Mouse (Mus musculus): Measurements from ENCODE around the gene Cyp2f2.
A peak's percentile ranks its signal among the peaks of the same experiment; 100 is the strongest.

Cyp2f2 gene

GRCm38 (mm10) chr7:27119676-27120075 lies at the start of gene Cyp2f2:
Gene Cyp2f2 (plus strand): TSS chr7:27119909.
- no peak for DNase-seq

DNA sequence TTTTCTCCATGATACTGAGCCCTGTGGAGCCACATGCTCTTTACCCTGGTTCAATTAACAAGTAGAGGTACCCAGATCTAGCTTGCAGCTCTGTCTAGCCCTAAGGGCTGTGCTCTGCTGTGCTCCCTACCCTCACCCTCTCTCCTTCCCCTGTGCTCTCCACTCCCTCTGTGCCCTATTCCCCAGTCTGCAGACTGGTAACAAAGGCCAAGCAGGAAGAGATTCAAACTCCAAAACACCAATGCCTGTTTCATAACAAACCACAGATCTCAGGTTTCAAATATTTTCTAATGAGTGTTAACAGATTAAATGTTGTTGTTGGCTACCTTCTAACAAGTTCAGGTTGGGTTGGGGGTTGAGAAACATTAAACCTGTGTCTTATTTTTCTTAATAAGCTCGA lies 41.1 kb upstream of the Cyp2f2 start:
- no peak for DNase-seq

DNA sequence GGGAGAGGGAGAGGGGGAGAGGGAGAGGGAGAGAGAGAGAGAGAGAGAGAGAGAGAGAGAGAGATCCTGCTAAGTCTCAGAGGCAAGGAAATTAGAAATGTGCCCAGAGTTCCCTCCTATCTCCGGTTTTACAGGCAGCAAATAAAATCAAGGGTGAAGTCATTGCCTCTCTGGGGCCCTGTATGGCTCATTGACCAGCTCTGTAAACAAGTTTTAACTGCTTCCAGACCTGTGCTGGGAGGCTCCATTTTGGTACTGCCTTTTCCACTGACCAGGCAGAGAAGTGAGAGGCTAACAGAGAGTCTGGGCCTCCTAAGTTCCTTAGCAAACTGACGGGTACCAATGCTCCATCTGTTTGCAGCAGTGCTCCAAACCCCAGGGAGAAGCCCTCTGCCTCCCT lies 38.1 kb upstream of the Cyp2f2 start:
- DNase-seq, result no peak

DNA sequence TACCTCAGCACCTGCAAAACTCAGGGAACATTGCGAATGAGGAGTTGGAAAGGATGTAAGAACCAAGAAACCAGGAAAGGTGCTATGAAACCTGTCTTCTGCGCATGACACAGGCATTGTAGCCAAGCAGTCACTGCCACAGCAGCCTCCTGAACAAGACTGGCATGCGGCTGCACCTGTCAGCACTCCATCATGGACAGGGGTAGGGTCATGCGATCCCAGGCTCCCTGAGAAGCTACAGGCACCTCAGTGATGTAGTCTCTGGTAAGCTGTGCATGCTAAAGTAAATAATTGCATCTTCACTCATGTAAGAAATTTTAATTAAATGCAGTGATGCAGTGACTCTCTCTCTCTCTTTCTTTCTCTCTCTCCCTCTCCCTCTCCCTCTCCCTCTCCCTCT lies 28.7 kb upstream of the Cyp2f2 start:
- DNase-seq, result no peak

GRCm38 (mm10) chr7:27092038-27092703 lies 27.5 kb upstream of the Cyp2f2 start:
- DNase-seq, result no peak

- no peak for DNase-seq
Measured at GRCm38 (mm10) chr7:27092882-27093281, 26.8 kb upstream of the Cyp2f2 start.

GRCm38 (mm10) chr7:27104882-27105281 lies 14.8 kb upstream of the Cyp2f2 start:
- DNase-seq, result no peak

- DNase-seq, result no peak
Measured at GRCm38 (mm10) chr7:27110327-27110726, 9.4 kb upstream of the Cyp2f2 start.

DNA sequence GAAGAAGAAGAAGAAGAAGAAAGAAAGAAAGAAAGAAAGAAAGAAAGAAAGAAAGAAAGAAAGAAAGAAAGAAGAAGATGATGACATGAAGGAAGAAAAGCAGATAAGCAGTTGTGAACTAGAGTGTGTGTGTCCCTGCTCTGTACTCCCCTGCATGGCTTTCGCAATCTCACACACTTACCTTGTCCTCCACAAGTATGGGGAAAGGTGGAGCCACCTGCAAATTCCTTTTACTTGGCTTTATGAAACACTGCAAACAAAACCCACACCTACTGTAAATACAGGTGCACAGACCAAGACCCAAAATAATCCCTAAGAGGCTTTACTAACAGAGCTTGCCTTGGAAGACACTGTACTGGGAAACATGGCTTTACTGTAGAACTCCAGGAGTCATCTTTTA lies 8.7 kb upstream of the Cyp2f2 start:
- no peak for DNase-seq

DNA sequence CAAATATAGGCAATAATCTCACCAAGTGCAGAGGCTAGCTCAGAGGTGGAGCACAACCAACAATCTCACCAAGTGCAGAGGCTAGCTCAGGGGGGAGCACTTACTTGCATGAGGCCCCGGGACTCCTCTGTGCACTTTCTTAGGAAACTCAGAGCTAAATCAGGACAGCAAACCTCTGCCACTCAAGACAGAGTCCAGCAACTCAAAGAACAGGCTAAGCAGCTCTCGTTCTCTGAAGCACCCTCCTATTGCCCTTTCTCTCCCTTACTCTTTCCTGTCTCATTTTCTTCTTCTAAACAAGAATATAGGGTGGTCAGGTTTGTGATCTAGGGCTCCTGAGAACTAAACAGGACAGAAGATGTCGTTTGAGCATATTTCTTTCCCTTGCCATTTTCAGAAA lies 7.7 kb upstream of the Cyp2f2 start:
- no peak for DNase-seq

GRCm38 (mm10) chr7:27118033-27118511 lies 1.6 kb upstream of the Cyp2f2 start:
- no peak for DNase-seq

- no peak for DNase-seq
Measured at GRCm38 (mm10) chr7:27124305-27124832, 4.7 kb downstream of the Cyp2f2 start.

DNA sequence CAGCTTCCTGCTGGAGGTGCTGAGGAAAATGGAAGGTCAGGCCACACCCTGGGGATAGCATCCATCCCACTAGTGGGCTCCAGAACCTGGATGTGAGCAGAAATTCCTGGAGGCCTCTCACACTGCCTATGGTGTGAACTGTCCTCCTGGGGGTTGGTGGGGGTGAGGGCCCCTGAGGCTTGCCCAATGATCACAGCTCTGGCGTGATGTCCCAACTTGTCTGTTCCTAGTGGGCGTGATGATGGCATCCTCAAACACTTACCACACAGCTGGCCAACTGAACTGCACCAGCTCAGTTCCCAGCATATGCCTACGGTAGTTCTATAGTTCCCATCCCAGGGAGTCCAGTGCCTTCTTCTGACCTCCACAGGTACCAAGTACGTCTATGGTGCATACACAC lies 5.3 kb downstream of the Cyp2f2 start:
- no peak for DNase-seq

- DNase-seq, result peak in 1 of 2 experiments; percentile 9
Measured at GRCm38 (mm10) chr7:27128162-27128561, 8.5 kb downstream of the Cyp2f2 start.

DNA sequence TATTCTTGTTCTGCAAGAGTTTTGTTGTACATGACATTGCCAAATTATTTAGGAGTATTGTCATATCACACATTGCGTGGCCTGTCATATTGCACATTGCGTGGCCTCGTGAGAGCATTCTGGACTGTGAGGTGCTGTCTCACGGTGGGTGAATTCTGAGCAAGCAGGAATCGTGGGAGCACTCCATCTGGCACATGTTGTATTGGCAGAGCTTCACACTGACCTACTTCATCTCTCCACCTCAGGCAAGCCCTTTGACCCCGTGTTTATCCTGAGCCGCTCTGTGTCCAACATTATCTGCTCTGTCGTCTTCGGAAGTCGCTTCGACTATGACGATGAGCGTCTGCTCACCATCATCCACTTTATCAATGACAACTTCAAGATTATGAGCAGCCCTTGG lies 9.2 kb downstream of the Cyp2f2 start:
- no peak for DNase-seq

DNA sequence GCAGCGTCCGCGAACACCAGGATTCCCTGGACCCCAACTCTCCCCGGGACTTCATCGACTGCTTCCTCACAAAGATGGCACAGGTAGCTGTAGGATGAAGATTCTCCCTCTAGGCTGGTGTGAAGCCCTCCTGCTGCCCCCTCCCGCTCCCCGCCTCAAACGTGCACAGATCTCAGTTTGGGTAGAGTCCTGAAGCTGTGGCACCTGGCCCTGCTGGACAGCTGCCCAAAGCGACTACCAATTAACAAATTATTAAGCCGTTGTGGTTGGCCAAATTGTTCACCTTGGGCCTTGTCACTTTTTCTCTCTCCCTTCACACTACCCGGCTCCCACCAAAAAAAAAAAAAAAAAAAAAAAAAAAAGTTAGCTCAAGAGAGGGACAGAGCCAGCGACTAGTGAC lies 10.1 kb downstream of the Cyp2f2 start:
- no peak for DNase-seq

- no peak for DNase-seq
Measured at GRCm38 (mm10) chr7:27130521-27131370, 11.0 kb downstream of the Cyp2f2 start.

- no peak for DNase-seq
Measured at GRCm38 (mm10) chr7:27131387-27131786, 11.7 kb downstream of the Cyp2f2 start.

DNA sequence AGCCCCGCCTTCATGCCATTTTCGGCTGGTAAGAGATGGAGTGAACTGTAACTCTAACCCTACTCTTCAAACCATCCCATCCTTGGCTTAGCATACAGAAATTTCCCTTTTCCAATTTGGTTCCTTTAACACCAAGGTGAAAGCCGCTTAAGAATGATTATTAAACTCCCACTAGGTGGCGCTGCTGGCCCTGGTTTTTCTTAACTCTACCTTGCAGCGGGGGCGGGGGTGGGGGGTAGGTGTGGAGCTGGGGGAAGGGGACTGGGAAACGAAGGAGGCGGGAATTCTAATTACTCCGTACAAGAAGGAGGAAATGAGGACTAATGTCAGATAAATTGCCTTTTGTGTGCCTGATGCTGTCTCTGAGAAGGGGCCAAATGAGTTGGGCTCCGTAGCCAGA lies 12.9 kb downstream of the Cyp2f2 start:
- DNase-seq, result peak; percentile 68 to 69

GRCm38 (mm10) chr7:27133156-27133555 lies 13.4 kb downstream of the Cyp2f2 start:
- DNase-seq, result no peak

GRCm38 (mm10) chr7:27133757-27134156 lies 14.0 kb downstream of the Cyp2f2 start:
- no peak for DNase-seq

DNA sequence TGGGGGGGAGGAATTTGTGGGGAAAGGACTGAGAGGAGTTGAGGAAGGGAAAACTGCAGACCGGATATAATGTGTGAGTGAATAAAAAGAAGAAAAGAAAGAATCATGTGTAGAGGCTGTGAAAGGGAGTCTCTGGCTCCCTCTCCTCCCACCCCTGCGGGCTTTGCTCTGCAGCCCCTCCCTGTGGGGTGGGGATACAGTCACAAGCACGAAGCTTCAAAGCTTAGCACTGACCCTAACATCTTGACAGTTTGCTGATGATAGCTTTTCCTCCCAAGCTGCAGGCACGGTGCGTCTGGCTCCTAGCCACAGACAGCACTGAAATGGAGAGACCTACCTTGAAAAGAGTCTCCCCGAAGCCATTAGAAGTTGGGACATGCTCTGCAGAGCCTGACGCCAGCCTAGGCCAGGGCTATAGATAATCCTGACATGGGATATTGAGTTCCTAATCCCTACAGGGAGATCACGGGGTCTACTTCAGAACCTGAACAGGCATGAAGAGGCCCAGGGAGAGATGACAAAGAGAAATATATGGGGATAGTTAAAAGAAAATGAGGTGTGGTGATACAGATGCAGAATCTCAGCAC lies 16.8 kb downstream of the Cyp2f2 start:
- DNase-seq, result no peak

GRCm38 (mm10) chr7:27153205-27153764 lies 33.6 kb downstream of the Cyp2f2 start, which contains the start of gene Cyp2t4:
Gene Cyp2t4 (plus strand): TSS chr7:27153714.
- DNase-seq, result peak in 1 of 2 experiments; percentile 39

Measured in cerebellum, postnatal 36 days (tissue).